Mouse (Mus musculus) adrenal gland, postnatal 10 days (tissue): ENCODE results near the gene Slc25a12. TPM values are rescaled to one million over a fixed set of nuclear protein-coding genes. Genes with fewer than 3 reads are reported as not detected.
A peak's percentile ranks its signal among the peaks of the same experiment; 100 is the strongest.

ENCODE experiments used
- DNase-seq: peaks from one replicate; pipeline ENCODE4 v3.0.0; 2021; ENCODE audit warnings: mixed read lengths
- total RNA-seq, 2 experiments: library from RNA; stranded (reverse); gene quantifications; 2 replicates each; pipeline ENCODE4 v1.2.3; 2021

The Slc25a12 gene
- total RNA-seq, 2 experiments from 2014 or later = 57.8 to 77.8 TPM

DNA sequence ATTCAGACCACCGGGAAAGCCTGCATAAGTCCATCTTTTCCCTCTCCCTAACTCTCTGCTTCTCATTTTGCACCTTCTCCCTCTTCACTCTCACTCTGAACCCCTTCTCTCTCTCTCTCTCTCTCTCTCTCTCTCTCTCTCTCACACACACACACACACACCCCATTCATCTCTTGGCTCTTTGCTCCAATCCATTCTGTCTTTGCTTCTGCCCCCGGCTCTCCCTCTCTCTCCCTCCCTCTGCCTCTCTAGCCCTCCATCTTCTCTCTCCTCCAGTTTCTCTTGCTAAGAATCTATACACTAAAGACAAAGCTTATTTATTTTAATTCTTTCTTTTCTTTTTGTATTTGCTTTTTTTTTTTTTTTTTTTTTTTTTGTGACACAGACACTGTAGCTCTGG lies 57.8 kb downstream of the Slc25a12 start:
- no peak for DNase-seq

DNA sequence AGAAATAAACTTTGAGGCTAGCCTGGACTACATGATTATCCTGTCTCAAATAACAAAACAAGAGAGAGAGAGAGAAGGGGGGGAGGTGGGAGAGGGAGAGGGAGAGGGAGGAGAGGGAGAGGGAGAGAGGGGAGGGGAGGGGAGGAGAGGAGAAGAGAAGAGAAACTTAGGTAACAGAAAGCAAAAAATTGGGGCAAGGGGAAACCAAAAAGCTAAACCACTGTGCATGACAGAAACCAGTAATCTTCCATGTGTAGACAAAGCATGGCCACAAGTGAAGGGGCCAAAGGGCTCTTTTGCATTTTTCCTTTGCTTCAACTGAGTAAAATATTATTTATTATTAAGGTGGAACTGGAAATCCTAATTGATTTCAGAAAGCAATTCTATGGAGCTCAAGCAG lies 61.2 kb downstream of the Slc25a12 start:
- DNase-seq = no peak

DNA sequence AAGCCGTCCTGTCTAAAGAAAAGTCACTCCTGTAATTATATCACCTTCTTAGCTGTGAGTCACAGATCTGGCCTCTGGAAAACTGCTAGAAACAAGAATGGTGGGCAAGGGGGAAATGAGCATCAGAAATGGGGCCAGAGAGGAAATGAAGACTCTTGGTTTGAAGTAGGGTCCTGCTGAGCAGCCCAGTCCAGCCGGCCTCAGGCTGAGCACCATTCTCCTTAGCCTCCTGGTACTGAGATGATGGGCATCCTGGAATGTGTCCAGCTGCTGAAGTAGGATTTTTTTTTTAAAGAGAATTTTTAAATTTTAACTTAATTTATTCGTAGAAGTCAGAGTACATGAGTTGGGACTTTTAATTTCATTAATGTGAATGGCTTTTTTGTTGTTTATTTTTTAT lies 62.7 kb downstream of the Slc25a12 start:
- DNase-seq = no peak

DNA sequence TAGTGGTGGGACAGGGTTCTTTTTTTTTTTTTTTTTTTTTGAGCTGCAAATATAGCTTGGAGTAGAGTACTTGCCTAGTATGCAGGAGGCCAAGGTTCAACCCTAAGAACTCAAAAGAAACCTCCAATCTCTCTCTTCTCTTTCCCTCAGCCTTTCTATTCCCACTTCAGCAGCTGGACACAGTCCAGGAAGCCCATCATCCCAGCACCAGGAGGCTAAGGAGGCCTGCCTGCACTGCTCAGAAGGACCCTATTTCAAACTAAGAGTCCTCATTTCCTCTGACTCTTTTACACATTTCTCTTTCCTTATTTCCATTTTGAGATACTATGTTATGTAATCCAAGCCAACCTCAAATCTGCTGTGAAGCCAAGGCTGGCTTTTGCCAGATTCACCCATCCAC lies 64.3 kb downstream of the Slc25a12 start:
- no peak for DNase-seq

DNA sequence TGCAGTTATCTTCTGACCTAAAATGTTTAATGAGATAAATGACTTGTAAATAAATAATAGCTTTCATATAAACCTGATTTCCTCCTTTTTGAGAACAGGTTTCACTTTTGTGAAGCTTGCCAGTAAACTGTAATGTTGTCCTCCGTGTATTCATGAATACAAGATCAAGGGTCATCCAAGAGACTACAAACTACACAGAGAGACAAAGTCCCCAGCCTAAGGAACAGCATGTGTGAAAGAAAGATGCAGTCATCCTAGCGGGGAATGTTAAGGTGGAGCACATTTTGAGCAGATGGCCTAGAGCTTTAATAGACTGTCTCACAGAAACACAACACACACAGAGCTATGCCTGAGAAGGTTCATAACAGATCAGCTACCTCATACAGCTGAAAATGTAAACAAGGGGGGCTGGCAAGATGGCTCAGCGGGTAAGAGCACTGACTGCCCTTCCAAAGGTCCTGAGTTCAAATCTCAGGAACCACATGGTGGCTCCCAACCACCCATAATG lies 65.3 kb downstream of the Slc25a12 start:
- no peak for DNase-seq

DNA sequence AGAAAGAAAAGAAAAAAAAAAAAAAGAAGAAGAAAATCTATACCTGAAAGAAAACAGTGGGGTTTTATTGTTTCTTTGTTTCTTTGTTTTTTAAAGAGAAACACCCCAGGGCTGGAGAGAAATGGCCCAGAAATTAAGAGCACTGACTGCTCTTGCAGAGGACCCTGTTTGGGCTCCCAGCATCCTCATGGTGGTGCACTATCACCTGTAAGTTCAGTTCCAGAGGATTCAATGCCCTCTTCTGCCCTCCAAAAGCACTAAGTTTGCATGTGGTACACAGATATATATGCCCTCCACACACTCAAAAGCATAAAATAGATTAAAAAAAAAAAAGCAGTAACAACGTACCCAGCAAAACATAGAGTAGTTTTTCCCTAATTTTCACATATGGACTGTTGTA lies 68.8 kb downstream of the Slc25a12 start:
- DNase-seq = peak; percentile 25

DNA sequence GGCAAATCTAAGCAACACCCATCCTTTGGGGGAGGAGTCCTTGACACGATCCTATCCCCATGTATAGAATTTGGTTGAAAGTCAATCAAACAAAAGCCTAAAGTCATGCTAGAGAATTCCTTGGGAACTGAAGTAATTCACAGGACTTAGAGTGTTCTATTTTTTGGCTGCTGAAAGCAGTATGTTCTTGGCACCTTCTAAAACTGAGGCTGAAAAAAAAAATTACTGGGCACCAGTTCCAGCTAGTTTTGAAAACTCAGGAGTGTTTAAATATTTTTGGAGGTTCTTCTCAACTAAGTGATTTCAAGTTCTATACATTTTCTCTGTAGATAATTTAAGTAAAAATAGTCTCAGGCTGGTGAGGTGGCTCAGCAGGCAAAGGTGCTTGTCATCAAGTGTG lies 70.0 kb downstream of the Slc25a12 start:
- DNase-seq = no peak

DNA sequence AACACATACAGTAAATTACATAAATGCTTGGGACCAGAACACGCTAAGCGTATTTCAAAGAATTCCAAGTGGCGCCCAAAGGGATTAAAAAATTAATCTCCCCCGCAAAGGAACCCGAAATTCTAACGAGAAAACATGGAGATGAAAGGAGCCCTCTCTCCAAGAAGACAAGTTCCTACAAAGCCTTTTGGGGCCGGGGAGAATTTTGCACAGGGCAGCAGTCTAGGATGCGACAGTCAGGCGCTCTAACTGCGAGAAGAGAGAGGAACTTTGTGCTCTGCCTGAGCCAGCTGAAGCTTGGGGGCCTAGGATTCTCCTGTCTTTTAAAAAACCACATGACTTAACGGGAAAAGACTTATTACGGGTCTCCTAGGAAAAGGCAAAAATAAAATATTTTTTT lies 71.7 kb downstream of the Slc25a12 start:
- no peak for DNase-seq

DNA sequence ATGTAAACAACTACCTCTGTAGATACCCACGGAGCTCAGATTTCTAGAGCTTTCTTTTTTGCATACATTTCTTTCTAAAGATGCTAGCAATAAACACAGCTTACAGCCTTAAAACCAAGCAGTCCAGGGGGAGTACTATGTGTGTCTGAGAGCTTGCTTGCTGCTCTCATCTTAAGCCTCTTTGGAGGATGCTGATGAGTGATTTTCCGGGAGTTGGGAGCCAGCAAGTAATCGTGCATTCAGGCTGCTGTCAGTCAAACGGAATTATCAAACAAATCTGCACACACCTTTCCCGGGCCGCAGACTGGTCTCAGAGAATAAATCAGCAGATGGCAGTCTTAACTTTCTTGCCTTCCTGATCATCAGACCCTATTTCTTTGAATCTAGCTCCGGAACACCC lies 73.1 kb downstream of the Slc25a12 start:
- DNase-seq = no peak

DNA sequence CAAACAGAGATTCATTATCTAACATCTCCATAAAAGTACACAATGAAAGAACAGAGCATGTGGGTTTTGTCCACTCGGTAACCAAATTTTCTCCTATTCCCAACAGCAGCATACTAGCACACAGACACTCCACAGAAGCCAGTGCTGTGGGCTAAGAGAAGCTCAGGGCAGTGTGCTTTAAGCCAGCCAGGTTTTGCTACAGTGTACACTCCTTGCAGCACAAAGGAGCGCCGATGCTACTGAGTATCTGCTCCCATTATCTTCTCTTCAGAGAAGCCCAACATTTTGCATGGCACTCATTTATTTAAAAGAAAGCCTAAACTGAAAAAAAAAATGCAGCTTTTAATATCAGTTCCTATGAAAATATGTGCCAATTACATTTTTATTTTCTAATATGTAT lies 73.6 kb downstream of the Slc25a12 start:
- DNase-seq = no peak

DNA sequence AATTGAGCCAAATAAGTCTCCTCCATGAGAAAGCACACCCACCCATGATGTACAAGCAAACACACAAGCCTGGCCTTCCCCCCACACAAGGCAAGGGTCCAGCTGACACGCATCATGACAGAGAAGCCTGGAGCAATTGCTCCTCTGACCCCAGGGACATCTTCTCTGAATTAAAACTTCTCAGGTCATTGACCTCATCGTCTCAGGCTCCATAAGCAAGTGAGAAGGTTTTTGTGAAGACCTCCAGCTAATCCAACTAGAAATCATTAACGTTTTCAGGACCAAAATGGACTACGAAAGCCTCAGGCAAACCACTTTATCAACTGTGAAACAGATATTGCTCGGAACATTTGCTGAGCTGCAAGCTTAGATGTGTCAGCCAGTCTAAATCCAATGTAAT lies 76.0 kb downstream of the Slc25a12 start:
- no peak for DNase-seq

DNA sequence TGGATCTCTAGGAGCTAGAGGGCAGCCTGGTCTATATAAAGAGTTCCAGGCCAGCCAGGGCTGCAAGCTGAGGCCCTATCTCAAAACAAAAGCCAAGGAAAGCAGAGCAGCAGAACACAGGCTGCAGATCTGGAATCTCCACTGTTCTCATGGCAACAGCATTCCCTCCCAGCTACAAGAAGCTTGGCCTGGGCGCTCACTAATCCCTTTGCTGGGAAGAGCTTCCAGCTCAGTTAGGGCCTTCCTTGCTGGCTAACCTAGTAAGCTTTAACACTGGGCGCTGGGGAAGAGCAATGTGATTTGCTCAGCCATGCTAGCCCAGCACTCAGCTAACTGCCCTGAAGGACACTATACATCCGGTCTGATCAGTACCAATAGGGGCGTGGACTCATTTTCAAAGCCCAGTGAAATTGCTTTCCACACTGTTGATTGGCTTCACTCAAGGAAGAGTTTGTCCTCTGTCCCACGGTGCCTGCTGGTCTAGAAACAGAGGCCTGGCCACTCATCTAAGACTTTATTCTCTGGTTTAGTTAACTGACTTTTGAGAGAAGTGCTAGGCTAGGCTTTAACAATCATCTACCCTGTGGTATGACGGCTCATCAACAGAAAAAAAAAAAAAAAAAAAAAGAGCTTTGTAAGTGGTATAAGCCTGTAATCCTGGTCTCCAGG lies 77.3 kb downstream of the Slc25a12 start:
- DNase-seq = no peak

DNA sequence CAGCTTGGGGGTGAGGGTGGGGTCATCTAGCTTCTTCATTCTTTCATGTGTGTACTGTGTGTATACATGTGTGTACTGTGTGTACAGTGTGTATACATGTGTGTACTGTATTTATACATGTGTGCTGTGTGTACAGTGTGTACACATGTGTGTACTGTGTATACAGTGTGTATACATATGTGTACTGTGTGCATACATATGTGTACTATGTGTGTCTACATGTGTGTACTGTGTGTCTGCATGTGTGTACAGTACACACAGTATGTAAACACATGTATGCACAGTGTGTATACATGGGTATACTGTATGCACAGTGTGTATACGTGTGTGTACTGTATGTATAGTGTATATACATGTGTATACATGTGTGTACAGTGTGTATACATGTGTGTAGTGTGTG lies 85.6 kb downstream of the Slc25a12 start:
- DNase-seq = no peak

DNA sequence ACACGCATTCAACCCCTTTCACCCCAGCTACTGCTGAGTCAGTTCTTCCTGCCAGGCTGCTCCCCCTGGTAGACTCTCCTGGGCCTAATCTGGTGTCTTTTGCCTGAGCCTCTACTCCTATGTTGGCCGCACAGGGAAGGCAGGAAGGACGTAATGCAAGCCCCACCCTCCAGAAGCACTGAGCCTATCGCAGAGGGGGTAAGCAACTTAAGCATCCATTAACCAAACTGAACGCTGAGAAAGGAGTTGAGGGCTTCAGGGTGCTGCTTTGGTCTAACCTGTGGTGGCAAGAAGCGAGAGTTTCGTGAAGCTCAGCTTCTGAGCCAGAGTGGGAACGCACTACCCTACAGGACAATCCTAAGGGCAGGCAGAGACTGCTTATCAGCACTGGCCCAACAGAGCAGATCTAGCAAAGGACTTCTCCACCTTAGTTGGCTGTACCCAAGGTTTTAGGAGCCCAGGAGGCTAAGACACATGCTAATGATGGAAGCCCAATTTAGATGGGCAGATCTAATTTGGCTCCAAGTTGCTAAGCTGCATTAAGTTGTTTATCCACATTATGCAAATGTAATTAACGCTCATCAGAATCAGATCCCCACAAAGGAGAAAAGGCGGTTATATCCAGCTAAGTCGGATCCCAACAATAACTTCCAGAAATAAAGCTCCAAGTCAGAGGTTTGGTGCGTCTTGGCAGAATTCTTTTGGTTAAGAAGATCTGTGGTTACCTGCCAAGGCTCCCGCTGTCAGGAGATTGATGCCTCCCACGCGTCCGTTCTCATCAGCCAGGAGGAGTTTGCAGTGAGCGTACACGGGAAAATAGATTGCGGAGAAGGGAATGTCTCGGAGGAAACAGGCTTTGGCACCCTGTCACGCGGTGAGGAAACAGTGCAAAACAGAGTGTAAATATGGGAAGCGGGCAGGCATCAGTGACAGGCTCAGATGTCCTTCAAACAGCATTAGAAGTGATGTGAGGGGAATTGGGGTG lies 88.5 kb downstream of the Slc25a12 start:
- DNase-seq = no peak

DNA sequence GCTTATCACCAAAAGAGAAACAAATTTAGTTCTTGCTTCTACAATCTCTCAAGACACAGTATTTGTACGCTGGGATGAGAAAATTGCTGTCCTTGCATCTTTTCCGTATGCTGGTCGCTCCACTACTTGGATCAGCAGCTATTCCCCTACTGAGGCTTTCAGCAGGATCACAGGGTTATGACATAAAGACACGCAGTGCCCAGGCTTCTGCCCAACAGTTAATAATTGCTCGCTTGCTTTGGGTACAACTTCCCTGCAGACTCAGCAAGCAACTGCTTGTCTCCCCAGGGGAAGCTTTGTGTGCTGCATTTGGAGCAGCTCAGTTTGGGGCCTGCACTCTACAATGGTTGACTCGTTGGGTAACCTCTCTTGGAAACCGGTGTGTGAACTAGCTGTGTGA lies 91.8 kb downstream of the Slc25a12 start:
- no peak for DNase-seq

DNA sequence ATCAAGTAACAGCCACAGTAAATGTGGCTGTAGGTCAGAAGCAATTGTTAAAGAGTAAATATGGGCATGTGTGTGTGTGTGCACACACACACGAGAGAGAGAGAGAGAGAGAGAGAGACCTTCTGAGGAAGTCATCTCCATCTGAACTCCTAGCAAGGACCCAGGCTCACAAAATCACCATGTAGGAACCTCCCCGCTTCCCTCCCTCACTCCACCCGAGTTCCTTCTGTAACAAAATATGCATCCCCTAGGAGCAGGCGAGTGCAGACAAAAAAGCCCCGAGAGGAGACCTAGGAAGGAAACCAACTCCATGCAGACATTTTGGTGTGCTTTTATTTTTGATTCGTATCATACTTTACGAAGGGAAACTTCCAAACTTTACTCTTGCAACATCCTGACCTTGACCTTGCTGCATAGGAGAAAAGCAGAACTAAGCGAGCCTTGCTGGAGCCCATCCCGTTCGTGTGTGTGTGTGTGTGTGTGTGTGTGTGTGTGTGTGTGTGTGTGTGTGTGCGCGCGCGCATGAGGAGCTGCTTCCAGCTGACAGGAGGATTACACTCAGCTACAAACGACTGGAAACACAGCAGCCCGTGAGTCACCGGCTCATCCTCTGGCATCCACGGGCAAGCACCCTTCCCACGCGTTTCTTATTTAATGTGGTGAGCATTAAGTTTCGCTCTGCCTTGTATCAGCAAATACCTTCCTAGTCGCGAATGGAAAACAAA lies 93.4 kb downstream of the Slc25a12 start:
- DNase-seq = peak; percentile 82

DNA sequence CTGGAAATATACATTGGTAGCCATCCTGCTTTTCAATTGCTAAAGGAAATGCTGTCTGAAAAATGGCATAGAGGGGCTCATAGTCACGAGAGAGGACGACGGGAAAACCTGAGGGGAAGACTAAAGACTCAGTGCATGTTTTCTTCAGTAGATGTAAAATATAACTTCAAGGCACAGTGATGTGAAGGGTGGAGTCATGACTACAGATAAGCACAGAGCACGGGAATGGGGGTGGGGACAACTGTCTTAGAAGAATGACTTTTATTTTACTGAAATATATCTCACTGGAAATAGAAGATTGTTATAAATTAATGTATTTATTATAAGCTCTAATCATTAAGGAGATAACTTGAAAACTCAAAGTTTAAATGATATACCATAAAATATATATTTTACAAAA lies 97.5 kb downstream of the Slc25a12 start:
- DNase-seq = no peak

DNA sequence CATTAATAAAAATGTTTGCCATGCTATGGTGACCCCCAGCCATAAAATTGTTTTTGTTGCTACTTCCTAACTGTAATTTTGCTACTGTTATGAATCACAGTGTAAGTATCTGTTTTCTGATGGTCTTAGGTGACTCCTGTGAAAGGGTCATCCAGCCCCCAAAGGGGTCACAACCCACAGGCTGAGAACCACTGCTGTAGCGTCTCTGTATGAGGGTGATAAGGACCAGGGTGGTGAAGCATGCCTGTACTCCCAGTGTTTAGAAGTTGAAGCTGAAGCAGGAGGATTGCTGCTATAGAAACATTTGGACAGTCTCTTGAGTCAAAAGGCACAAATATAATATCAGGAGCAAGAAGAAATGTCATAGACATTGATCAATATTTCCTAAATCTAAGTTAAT lies 98.2 kb downstream of the Slc25a12 start:
- no peak for DNase-seq

DNA sequence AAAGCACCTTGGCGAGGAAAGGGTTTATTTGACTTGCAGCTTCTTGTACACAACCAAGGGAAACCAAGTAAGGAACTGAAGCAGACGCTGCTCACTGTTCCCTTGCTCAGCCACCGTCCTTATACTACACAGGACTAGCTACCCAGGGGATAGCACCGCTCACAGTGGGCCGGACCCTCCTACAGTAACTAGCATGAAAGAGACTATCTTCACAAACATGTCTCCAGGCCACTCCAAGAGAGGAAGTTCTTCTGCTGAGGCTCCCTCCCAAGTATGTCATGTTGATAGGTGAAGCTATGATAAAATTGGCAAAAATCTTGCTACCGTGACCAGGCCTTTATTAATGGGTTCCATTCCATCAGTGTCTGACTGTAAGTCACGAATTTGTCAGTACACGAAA lies 98.9 kb downstream of the Slc25a12 start:
- DNase-seq = no peak

DNA sequence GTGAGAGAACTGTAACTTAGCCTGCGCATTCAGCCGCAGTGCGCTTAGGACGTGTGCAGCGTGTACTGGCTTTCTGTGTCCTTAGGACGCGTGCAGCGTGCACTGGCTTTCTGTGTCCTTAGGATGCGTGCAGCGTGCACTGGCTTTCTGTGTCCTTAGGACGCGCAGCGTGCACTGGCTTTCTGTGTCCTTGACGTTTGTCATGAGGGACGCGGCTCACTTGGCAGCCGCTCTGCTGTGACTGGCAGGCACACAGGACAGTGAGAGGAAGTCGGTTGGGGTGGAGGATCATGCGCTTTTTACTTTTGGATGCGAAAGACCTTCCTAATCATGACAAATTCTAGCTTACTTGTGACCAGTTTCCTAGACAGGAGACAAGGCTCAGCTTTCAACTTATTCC lies 103.0 kb downstream of the Slc25a12 start:
- peak; percentile 76 for DNase-seq

DNA sequence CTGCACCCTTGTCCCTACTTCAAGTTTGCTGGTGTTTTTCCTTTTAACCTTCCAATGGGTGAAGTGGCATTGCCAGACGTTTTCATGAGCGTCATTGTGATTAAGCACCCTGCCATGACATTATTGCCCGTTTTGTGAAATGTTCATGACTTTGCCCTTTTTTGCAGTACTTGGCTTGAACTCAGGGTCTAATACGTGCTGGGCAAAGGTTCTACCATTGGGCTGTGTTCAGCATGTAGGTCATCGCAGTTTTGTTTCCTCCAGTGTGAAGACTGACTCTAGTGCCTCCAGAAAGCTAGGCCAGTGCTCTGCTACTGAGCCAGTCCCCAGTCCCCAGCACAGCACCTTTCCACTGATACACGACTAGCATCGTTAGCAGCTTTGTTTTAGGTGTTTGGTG lies 111.0 kb downstream of the Slc25a12 start:
- peak; percentile 16 for DNase-seq

DNA sequence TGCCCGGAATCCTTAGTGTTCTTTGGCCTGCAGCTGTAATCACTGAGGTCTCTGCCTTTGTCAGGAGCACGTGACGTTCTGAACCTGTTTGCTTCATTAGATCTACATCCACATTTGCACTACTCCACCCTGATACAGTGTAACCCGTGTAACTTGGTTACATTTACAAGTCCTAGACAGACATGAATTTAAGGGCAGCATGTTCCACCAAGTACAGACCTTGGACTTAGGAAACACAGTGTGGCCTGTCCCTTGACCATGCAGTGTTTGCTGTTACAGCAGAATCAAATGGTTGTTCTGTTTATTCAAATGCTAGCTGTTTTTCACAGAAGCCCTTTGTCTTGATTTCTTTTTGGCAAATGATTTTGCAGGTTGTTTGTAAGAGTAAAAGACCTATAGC lies 112.7 kb downstream of the Slc25a12 start:
- DNase-seq = no peak

DNA sequence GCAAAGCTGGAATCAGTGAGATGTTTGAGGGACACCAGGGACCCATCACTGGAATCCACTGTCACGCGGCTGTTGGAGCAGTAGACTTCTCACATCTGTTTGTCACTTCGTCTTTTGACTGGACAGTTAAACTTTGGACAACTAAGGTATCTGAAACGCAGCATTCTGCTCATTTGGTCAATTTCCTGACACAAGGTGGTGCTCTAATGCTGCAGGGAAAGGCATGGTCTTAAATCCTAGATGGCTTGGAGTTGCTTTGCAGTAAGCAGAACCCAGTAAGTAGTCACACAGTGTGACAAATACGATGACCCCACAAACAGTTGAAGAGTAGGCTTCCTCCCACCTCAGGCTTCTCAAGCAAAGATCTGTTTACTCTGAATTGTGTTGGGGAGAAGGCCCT lies 116.7 kb downstream of the Slc25a12 start:
- DNase-seq = no peak
